Mouse (Mus musculus): ENCODE data around the gene Cst3. TPM values are rescaled to one million over a fixed set of nuclear protein-coding genes. Genes with fewer than 3 reads are reported as not detected.

Cst3 gene
- polyA plus RNA-seq, 1 experiment from 2014 or later, result 644 TPM

GRCm38 (mm10) chr2:148861693-148862092 is 13.8 kb downstream of the Cst3 start:
- Histone ChIP-seq H3K9me3 (replicated peaks; ENCODE audit: control insufficient read depth, low read length, poor library complexity, severe bottlenecking) (no peaks in the 10 kb centered on the region), H3K27ac (ENCODE audit: low read length) (no peak overlapping the region), H3K27me3 (ENCODE audit: control insufficient read depth, insufficient read depth, low read depth, low read length) (no peaks in the 10 kb centered on the region), H3K4me1 (ENCODE audit: control insufficient read depth, insufficient read depth, low read length) (no peaks in the 10 kb centered on the region), H3K4me3 (ENCODE audit: low read depth, low read length) (no peak overlapping the region), H3K9ac (ENCODE audit: low read depth, low read length) (no peak overlapping the region), H3K4me2 (ENCODE audit: low read length) (no peak overlapping the region), H3K36me3 (ENCODE audit: control insufficient read depth, insufficient read depth, low read length) (no peaks in the 10 kb centered on the region)
- no peak for ATAC-seq

GRCm38 (mm10) chr2:148860993-148861392 is 14.5 kb downstream of the Cst3 start:
- Histone ChIP-seq H3K9ac (ENCODE audit: low read depth, low read length) (no peak overlapping the region), H3K9me3 (replicated peaks; ENCODE audit: control insufficient read depth, low read length, poor library complexity, severe bottlenecking) (no peaks in the 10 kb centered on the region), H3K27ac (ENCODE audit: low read length) (no peak overlapping the region), H3K4me2 (ENCODE audit: low read length) (no peak overlapping the region), H3K36me3 (ENCODE audit: control insufficient read depth, insufficient read depth, low read length) (no peaks in the 10 kb centered on the region), H3K27me3 (ENCODE audit: control insufficient read depth, insufficient read depth, low read depth, low read length) (no peaks in the 10 kb centered on the region), H3K4me3 (ENCODE audit: low read depth, low read length) (no peak overlapping the region), H3K4me1 (ENCODE audit: control insufficient read depth, insufficient read depth, low read length) (no peaks in the 10 kb centered on the region)
- ATAC-seq, result no peak
- 79% methylated on average over 4 of the region's 4 CpGs for WGBS

- H3K4me2 ChIP-seq (ENCODE audit: low read length), result no peak overlapping the region
- H3K27ac ChIP-seq (ENCODE audit: low read length), result no peak overlapping the region
- H3K36me3 ChIP-seq (ENCODE audit: control insufficient read depth, insufficient read depth, low read length), result no peaks in the 10 kb centered on the region
- 80% methylated on average over 4 of the region's 4 CpGs for WGBS
- no peaks in the 10 kb centered on the region for H3K9me3 ChIP-seq (replicated peaks; ENCODE audit: control insufficient read depth, low read length, poor library complexity, severe bottlenecking)
- no peak for ATAC-seq
- no peak overlapping the region for H3K9ac ChIP-seq (ENCODE audit: low read depth, low read length)
- H3K4me1 ChIP-seq (ENCODE audit: control insufficient read depth, insufficient read depth, low read length), result no peaks in the 10 kb centered on the region
- H3K27me3 ChIP-seq (ENCODE audit: control insufficient read depth, insufficient read depth, low read depth, low read length), result no peaks in the 10 kb centered on the region
- no peak overlapping the region for H3K4me3 ChIP-seq (ENCODE audit: low read depth, low read length)
These were observed 18.0 kb downstream of the Cst3 start for GRCm38 (mm10) chr2:148857506-148857905.

- no peaks in the 10 kb centered on the region for H3K4me1 ChIP-seq (ENCODE audit: control insufficient read depth, insufficient read depth, low read length)
- no peak overlapping the region for H3K4me3 ChIP-seq (ENCODE audit: low read depth, low read length)
- H3K9me3 ChIP-seq (replicated peaks; ENCODE audit: control insufficient read depth, low read length, poor library complexity, severe bottlenecking), result no peaks in the 10 kb centered on the region
- no peak overlapping the region for H3K27ac ChIP-seq (ENCODE audit: low read length)
- ATAC-seq, result no peak
- H3K36me3 ChIP-seq (ENCODE audit: control insufficient read depth, insufficient read depth, low read length), result no peaks in the 10 kb centered on the region
- 82% methylated on average over 8 of the region's 8 CpGs for WGBS
- no peaks in the 10 kb centered on the region for H3K27me3 ChIP-seq (ENCODE audit: control insufficient read depth, insufficient read depth, low read depth, low read length)
- H3K4me2 ChIP-seq (ENCODE audit: low read length), result no peak overlapping the region
- no peak overlapping the region for H3K9ac ChIP-seq (ENCODE audit: low read depth, low read length)
These were observed 18.7 kb downstream of the Cst3 start for GRCm38 (mm10) chr2:148856630-148857400.

- Histone ChIP-seq H3K4me1 (ENCODE audit: control insufficient read depth, insufficient read depth, low read length) (no peaks in the 10 kb centered on the region), H3K4me2 (ENCODE audit: low read length) (no peak overlapping the region), H3K27me3 (ENCODE audit: control insufficient read depth, insufficient read depth, low read depth, low read length) (no peaks in the 10 kb centered on the region), H3K27ac (ENCODE audit: low read length) (no peak overlapping the region), H3K36me3 (ENCODE audit: control insufficient read depth, insufficient read depth, low read length) (no peaks in the 10 kb centered on the region), H3K9me3 (replicated peaks; ENCODE audit: control insufficient read depth, low read length, poor library complexity, severe bottlenecking) (no peaks in the 10 kb centered on the region), H3K4me3 (ENCODE audit: low read depth, low read length) (no peak overlapping the region), H3K9ac (ENCODE audit: low read depth, low read length) (no peak overlapping the region)
- 45% methylated on average over 8 of the region's 8 CpGs for whole genome bisulfite sequencing
- ATAC-seq, result peak; percentile 80
These were observed 24.2 kb downstream of the Cst3 start for GRCm38 (mm10) chr2:148851116-148851906.

- no peaks in the 10 kb centered on the region for H3K36me3 ChIP-seq (ENCODE audit: control insufficient read depth, insufficient read depth, low read length)
- no peaks in the 10 kb centered on the region for H3K27me3 ChIP-seq (ENCODE audit: control insufficient read depth, insufficient read depth, low read depth, low read length)
- H3K4me1 ChIP-seq (ENCODE audit: control insufficient read depth, insufficient read depth, low read length), result no peaks in the 10 kb centered on the region
- H3K27ac ChIP-seq (ENCODE audit: low read length), result no peak overlapping the region
- no peaks in the 10 kb centered on the region for H3K9me3 ChIP-seq (replicated peaks; ENCODE audit: control insufficient read depth, low read length, poor library complexity, severe bottlenecking)
- 98% methylated on average over 2 of the region's 2 CpGs for WGBS
- H3K9ac ChIP-seq (ENCODE audit: low read depth, low read length), result no peak overlapping the region
- H3K4me3 ChIP-seq (ENCODE audit: low read depth, low read length), result no peak overlapping the region
- H3K4me2 ChIP-seq (ENCODE audit: low read length), result no peak overlapping the region
- no peak for ATAC-seq
These were observed 36.3 kb downstream of the Cst3 start for GRCm38 (mm10) chr2:148839224-148839623.

- Histone ChIP-seq H3K9me3 (replicated peaks; ENCODE audit: control insufficient read depth, low read length, poor library complexity, severe bottlenecking) (no peaks in the 10 kb centered on the region), H3K4me2 (ENCODE audit: low read length) (no peak overlapping the region), H3K36me3 (ENCODE audit: control insufficient read depth, insufficient read depth, low read length) (no peaks in the 10 kb centered on the region), H3K27me3 (ENCODE audit: control insufficient read depth, insufficient read depth, low read depth, low read length) (no peaks in the 10 kb centered on the region), H3K9ac (ENCODE audit: low read depth, low read length) (no peak overlapping the region), H3K4me1 (ENCODE audit: control insufficient read depth, insufficient read depth, low read length) (no peaks in the 10 kb centered on the region), H3K4me3 (ENCODE audit: low read depth, low read length) (no peak overlapping the region), H3K27ac (ENCODE audit: low read length) (no peak overlapping the region)
- WGBS, result 91% methylated on average over 5 of the region's 5 CpGs
- no peak for ATAC-seq
These were observed 37.3 kb downstream of the Cst3 start for GRCm38 (mm10) chr2:148838075-148838777.

- no peaks in the 10 kb centered on the region for H3K36me3 ChIP-seq (ENCODE audit: control insufficient read depth, insufficient read depth, low read length)
- H3K27me3 ChIP-seq (ENCODE audit: control insufficient read depth, insufficient read depth, low read depth, low read length), result no peaks in the 10 kb centered on the region
- H3K27ac ChIP-seq (ENCODE audit: low read length), result no peak within 1 kb of the TSS
- no peak within 1 kb of the TSS for H3K9ac ChIP-seq (ENCODE audit: low read depth, low read length)
- no peak for ATAC-seq
- H3K4me3 ChIP-seq (ENCODE audit: low read depth, low read length), result no peak within 1 kb of the TSS
- 70% methylated on average over 4 of the region's 4 CpGs for WGBS
- no peaks in the 10 kb centered on the region for H3K4me1 ChIP-seq (ENCODE audit: control insufficient read depth, insufficient read depth, low read length)
- H3K9me3 ChIP-seq (replicated peaks; ENCODE audit: control insufficient read depth, low read length, poor library complexity, severe bottlenecking), result no peaks in the 10 kb centered on the region
- no peak within 1 kb of the TSS for H3K4me2 ChIP-seq (ENCODE audit: low read length)
These were observed 40.6 kb downstream of the Cst3 start, which contains the start of gene Cst9 for GRCm38 (mm10) chr2:148834912-148835311. TSS of gene Cst9 (plus strand) at chr2:148835147.

GRCm38 (mm10) chr2:148825986-148826385 is 49.5 kb downstream of the Cst3 start:
- H3K36me3 ChIP-seq (ENCODE audit: control insufficient read depth, insufficient read depth, low read length), result no peaks in the 10 kb centered on the region
- ATAC-seq, result no peak
- 70% methylated on average over 1 of the region's 1 CpGs for WGBS
- H3K4me2 ChIP-seq (ENCODE audit: low read length), result no peak overlapping the region
- no peaks in the 10 kb centered on the region for H3K4me1 ChIP-seq (ENCODE audit: control insufficient read depth, insufficient read depth, low read length)
- no peak overlapping the region for H3K9ac ChIP-seq (ENCODE audit: low read depth, low read length)
- no peaks in the 10 kb centered on the region for H3K27me3 ChIP-seq (ENCODE audit: control insufficient read depth, insufficient read depth, low read depth, low read length)
- no peak overlapping the region for H3K4me3 ChIP-seq (ENCODE audit: low read depth, low read length)
- no peaks in the 10 kb centered on the region for H3K9me3 ChIP-seq (replicated peaks; ENCODE audit: control insufficient read depth, low read length, poor library complexity, severe bottlenecking)
- no peak overlapping the region for H3K27ac ChIP-seq (ENCODE audit: low read length)

All from midbrain, embryonic 16.5 days (tissue).